Mouse (Mus musculus): ENCODE measurements around the gene Shisa5.

Gene Shisa5

DNA sequence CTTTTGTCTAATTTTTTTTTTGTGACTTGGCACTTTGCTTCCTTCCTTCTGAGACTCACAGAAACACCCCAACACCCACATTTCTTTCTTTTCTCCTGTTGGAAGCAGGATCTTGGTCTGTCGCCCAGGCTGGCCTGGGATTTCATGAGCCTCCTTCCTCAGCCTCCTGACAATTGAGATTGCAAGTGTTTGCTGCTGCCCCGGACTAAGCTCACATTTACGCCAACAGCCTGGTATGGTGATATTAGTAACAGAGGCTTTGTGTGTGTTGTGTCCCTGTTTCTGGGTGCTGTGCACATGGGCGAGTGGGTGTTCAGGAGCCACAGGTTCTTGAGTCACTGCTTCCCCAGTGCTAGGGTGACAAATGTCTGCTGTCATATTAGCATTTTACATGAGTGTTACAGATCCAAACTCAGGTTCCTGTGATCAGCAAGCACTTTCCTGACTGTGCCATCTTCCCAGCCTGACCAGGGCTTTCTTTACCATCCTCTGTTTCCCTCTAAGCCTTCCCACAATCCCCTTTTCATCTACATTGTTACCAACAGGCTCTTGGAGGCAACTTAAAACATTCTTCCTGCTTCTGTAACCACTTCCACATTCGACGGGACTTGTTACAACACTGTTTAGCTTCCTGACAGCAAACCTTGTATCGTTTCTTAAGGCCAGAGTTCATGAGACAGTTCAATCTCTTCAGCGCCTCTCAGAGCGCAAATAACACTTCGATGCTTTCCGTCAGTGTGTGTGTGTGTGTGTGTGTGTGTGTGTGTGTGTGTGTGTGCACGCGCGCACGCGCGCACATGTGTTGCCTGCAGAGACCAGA is 15.3 kb upstream of the Shisa5 start:
- peak; percentile 75 for DNase-seq (ENCODE audit: low read depth, low spot score)

GRCm38 (mm10) chr9:109027521-109027920 is 10.8 kb upstream of the Shisa5 start:
- no peak for DNase-seq (ENCODE audit: low read depth, low spot score)

DNA sequence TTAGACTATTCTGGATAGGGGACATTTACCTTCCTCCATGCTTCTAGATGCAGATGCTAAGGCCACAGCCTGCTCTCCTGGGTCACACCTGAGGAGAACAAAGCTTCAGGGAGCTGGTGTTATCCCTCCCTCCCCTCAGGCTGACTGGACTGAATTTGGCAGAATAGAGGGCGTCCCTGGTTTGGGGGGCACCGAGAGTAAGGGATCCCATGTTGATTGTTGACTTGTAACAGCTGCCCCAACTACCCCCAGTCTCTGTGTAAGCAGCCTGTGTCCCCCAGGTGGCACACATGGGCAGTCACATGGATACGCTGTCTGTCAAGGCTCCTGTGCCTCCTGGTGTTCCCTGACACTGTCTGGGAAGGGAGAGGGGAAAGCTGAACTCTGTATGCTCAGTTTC is 9.9 kb upstream of the Shisa5 start:
- DNase-seq (ENCODE audit: low read depth, low spot score), result no peak

GRCm38 (mm10) chr9:109028919-109029318 is 9.4 kb upstream of the Shisa5 start:
- DNase-seq (ENCODE audit: low read depth, low spot score), result no peak

DNA sequence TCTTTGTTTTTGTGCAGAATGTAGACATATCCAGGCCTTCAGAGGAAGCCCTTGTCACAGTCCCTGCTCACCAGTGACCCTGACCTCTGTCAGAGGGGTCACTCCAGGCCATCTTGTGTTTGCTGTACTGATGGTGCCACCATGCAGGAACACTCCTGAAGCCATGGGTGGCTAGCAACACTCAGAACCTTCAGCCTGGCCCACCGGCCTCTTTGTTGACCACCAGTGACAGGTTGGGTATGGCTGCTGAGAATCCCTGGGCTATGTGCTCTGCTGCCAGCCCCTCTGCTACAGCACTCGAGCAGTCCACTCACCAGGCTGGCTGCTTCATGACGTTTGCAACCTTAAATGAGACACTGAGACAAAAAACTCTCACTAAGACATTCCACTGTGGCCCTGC is 8.1 kb upstream of the Shisa5 start:
- no peak for DNase-seq (ENCODE audit: low read depth, low spot score)

GRCm38 (mm10) chr9:109031001-109031400 is 7.4 kb upstream of the Shisa5 start:
- DNase-seq (ENCODE audit: low read depth, low spot score), result no peak

- DNase-seq (ENCODE audit: low read depth, low spot score), result no peak
Measured at GRCm38 (mm10) chr9:109031686-109032085, 6.7 kb upstream of the Shisa5 start.

DNA sequence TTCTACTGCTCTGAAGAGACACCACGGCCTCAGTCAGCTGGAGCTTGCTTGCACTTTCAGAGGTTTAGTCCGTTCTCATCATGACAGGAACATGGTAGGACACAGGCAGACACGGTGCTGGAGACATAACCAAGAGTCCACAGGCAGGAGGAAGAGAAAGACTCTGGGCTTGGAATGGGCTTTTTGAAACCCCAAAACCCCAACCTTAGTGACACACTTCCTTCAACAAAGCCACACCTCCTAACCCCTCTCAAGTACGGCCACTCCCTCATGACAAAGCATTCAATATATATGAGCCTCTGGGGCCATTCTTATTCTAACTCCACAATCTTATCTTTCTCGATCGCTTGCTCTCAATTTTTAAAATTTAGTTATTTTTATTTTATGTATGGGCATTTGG is 5.9 kb upstream of the Shisa5 start:
- no peak for DNase-seq (ENCODE audit: low read depth, low spot score)

GRCm38 (mm10) chr9:109038901-109039364 is 568 bp downstream of the Shisa5 start:
- DNase-seq (ENCODE audit: low read depth, low spot score), result no peak

DNA sequence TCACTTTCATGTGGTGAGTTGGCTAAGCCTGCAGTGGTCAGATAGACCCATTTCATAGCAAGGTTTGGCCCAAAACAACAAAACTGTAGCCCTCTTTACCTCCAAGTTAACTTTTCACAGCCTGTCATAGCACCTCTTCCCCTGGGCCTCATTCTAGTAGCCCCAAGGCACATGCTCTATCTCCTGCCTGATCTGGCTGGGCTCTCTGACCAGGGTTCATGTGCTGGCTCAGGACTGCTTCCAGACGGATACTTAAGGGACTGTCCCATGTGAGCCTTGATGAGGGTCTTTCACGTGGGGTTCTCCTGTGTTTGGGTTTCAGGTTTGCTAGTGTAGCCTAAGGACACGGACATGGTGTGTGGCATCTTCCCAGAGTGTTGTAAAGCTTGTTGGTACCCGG is 1.3 kb downstream of the Shisa5 start:
- no peak for DNase-seq (ENCODE audit: low read depth, low spot score)

- DNase-seq (ENCODE audit: low read depth, low spot score), result no peak
Measured at GRCm38 (mm10) chr9:109040216-109040615, 1.9 kb downstream of the Shisa5 start.

- DNase-seq (ENCODE audit: low read depth, low spot score), result no peak
Measured at GRCm38 (mm10) chr9:109040906-109041305, 2.5 kb downstream of the Shisa5 start.

DNA sequence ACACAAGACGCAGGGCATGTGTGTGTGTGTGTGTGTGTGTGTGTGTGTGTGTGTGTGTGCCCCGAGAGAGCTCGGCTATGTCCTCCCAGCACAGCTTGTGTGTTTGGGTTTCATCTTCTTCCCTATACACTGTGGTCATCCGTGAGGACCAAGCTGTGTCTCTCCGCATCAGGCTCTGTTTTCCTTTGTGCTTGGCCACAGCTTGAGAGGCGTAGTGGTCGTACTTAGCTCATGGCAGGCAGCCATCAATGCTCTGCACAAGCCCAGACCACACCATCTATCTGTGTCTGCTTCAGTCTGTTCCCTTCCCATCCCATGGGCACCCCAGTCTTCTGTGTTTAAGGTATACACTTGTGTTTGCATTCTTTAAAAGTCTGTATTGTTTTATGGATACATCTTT is 3.0 kb downstream of the Shisa5 start:
- DNase-seq (ENCODE audit: low read depth, low spot score), result no peak

DNA sequence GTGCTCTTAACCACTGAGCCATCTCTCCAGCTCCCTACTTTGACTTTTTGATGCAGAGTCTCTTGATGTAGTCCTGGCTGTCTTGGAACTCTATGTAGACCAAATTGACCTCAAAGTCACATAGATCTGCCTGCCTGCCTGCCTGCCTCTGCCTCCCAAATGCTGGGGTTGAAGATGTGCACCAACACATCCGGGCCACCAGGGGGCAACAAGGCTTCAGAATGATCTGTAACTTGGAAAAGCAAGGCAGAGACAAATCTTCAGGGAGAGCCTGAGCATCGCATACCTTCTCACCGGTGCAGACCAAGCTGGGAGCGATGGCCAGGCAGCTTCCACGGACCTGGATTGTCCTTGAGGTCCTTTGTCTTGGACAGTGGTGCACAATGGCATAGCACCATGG is 7.9 kb downstream of the Shisa5 start:
- DNase-seq (ENCODE audit: low read depth, low spot score), result peak; percentile 60

- DNase-seq (ENCODE audit: low read depth, low spot score), result no peak
Measured at GRCm38 (mm10) chr9:109049316-109049715, 11.0 kb downstream of the Shisa5 start.

DNA sequence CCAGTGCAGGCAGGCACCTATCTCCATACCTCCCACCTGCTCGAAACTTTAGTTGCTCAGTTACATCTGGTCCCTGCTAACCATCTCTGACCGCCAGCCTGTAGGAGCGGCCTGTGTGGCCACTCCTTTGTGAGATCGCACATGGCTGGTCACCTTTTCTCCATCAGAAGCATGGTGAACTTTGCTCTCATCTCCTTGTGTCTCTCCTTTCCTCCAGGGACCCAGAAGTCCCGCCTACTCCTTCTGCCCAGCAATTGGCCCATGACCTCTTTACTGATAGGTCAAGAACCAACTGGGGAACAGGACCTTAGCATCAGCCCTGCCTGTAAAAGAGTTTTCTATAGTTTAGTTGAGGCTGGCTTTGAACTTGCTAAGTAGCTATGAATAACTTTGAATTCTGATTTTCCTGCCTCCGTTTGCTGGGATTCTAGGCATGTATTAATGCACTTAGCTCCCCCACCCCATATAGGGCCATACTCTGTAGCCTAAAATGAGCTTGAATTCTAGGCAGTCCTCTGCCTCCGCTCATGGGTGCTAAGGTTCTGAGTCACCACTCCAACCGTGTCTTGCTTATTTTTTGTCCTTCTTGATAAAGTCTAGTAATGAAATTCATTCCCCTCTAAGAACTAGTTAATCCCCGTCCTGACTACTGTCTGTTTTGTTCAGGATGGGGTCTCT is 11.8 kb downstream of the Shisa5 start:
- no peak for DNase-seq (ENCODE audit: low read depth, low spot score)

DNA sequence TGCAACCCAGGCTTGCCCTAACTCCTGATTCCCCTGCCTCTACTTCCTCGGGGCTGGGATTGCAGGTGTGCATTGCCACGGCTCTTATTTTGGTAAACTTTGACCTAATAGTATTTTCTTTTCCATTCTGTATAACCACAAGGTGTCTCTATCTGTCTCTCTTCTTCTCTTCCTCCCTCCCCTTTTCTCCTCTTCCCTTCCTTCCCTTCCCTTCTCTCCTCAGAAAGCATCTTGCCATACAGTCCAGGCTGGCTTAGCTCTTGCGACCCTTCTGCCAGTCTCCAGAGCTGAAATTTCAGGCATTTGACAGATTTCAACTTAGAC is 12.3 kb downstream of the Shisa5 start:
- DNase-seq (ENCODE audit: low read depth, low spot score), result no peak

GRCm38 (mm10) chr9:109051011-109051501 is 12.7 kb downstream of the Shisa5 start:
- DNase-seq (ENCODE audit: low read depth, low spot score), result no peak

GRCm38 (mm10) chr9:109051651-109052489 is 13.5 kb downstream of the Shisa5 start:
- no peak for DNase-seq (ENCODE audit: low read depth, low spot score)

GRCm38 (mm10) chr9:109052490-109053260 is 14.3 kb downstream of the Shisa5 start:
- DNase-seq (ENCODE audit: low read depth, low spot score), result no peak

GRCm38 (mm10) chr9:109053366-109053765 is 15.0 kb downstream of the Shisa5 start:
- DNase-seq (ENCODE audit: low read depth, low spot score), result no peak
